Comparison of ENCODE assay signal across 7 mouse cellular contexts in genomic region chr11:69096987-69097900, GRCm38 (mm10). TPM values are rescaled to one million over a fixed set of nuclear protein-coding genes. Genes with fewer than 3 reads are reported as not detected.
A peak's percentile ranks its signal among the peaks of the same experiment; 100 is the strongest.
DNase-seq lines count a peak whose midpoint lies in the region; ATAC-seq and TF ChIP-seq lines count a peak whose summit lies in the region.

No protein-coding gene starts in this region.

- H3K36me3 ChIP-seq in embryonic facial prominence, embryonic 13.5 days = peaks cover 26% of the 10 kb centered on the region
- H3K36me3 ChIP-seq in heart, adult 2 months (ENCODE audit: control insufficient read depth, insufficient read depth, low read length) = peaks cover 9% of the 10 kb centered on the region
- peaks cover 24% of the 10 kb centered on the region for H3K36me3 ChIP-seq in limb, embryonic 13.5 days
- peaks cover 8% of the 10 kb centered on the region; the same call in 1 of the 2 replicates for H3K36me3 ChIP-seq in midbrain, embryonic 15.5 days (replicated peaks)
- peaks cover 15% of the 10 kb centered on the region for H3K36me3 ChIP-seq in spleen, adult 2 months (ENCODE audit: control insufficient read depth, insufficient read depth, low read length)

- peaks cover 54% of the 10 kb centered on the region for H3K4me1 ChIP-seq in embryonic facial prominence, embryonic 13.5 days
- H3K4me1 ChIP-seq in heart, adult 2 months (ENCODE audit: control insufficient read depth, insufficient read depth, low read length) = peaks cover 13% of the 10 kb centered on the region
- H3K4me1 ChIP-seq in limb, embryonic 13.5 days = peaks cover 54% of the 10 kb centered on the region
- H3K4me1 ChIP-seq in midbrain, embryonic 15.5 days = peaks cover 68% of the 10 kb centered on the region
- peaks cover 25% of the 10 kb centered on the region for H3K4me1 ChIP-seq in spleen, adult 2 months (ENCODE audit: control insufficient read depth, insufficient read depth, insufficient read length)

- no peaks in the 10 kb centered on the region for H3K9me3 ChIP-seq in embryonic facial prominence, embryonic 13.5 days
- no peaks in the 10 kb centered on the region for H3K9me3 ChIP-seq in limb, embryonic 13.5 days
- no peaks in the 10 kb centered on the region for H3K9me3 ChIP-seq in midbrain, embryonic 15.5 days

- peak overlapping the region; percentile 67 for H3K4me3 ChIP-seq in embryonic facial prominence, embryonic 13.5 days
- peak overlapping the region; percentile 67 for H3K4me3 ChIP-seq in heart, adult 2 months
- H3K4me3 ChIP-seq in limb, embryonic 13.5 days = peak overlapping the region; percentile 69
- H3K4me3 ChIP-seq in midbrain, embryonic 15.5 days = peak overlapping the region; percentile 26
- peak overlapping the region; percentile 17; the same call in 1 of the 2 replicates for H3K4me3 ChIP-seq in spleen, adult 2 months (ENCODE audit: extremely low read depth, insufficient read depth, insufficient read length)

- peak; percentile 63 for ATAC-seq in embryonic facial prominence, embryonic 13.5 days (ENCODE audit: insufficient number of reproducible peaks, insufficient read depth, low FRiP score, low TSS enrichment, low read depth)
- peak; percentile 34 for ATAC-seq in limb, embryonic 13.5 days (ENCODE audit: low FRiP score, low read depth)
- no peak for ATAC-seq in midbrain, embryonic 15.5 days (replicated peaks)

- WGBS in embryonic facial prominence, embryonic 13.5 days = 3% methylated on average over 29 of the region's 29 CpGs
- WGBS in heart, adult 2 months = under 1% methylated on average over 29 of the region's 29 CpGs
- 3% methylated on average over 29 of the region's 29 CpGs for WGBS in limb, embryonic 13.5 days
- 3% methylated on average over 29 of the region's 29 CpGs for WGBS in midbrain, embryonic 15.5 days
- 4% methylated on average over 29 of the region's 29 CpGs for WGBS in spleen, adult 2 months

- intact Hi-C loops in heart, adult 2 months (cut with DNase I) = loop anchor here (5.0 kb wide), 1 partner anchor 140 kb away; the partner anchor contains the start of gene Arhgef15

- no peaks in the 10 kb centered on the region for H3K27me3 ChIP-seq in embryonic facial prominence, embryonic 13.5 days
- H3K27me3 ChIP-seq in heart, adult 2 months (ENCODE audit: control insufficient read depth, insufficient read depth, low read length) = no peaks in the 10 kb centered on the region
- H3K27me3 ChIP-seq in limb, embryonic 13.5 days = no peaks in the 10 kb centered on the region
- H3K27me3 ChIP-seq in midbrain, embryonic 15.5 days (replicated peaks) = no peaks in the 10 kb centered on the region
- no peaks in the 10 kb centered on the region for H3K27me3 ChIP-seq in spleen, adult 2 months (ENCODE audit: control insufficient read depth, insufficient read depth, low read length)

- no peak for TF ChIP-seq CTCF in heart, adult 2 months (IDR thresholded peaks at IDR 0.05)
- TF ChIP-seq CTCF in spleen, adult 2 months (IDR thresholded peaks at IDR 0.05; ENCODE audit: extremely low read depth, insufficient read depth, insufficient read length, insufficient replicate concordance) = no peak

- TF ChIP-seq EP300 in heart, adult 2 months (IDR thresholded peaks at IDR 0.05; ENCODE audit: insufficient read depth, low read depth, low read length) = peak; percentile 100

- H3K79me2 ChIP-seq in heart, adult 2 months (replicated peaks; ENCODE audit: control insufficient read depth, insufficient read depth, low read length) = peaks cover 2% of the 10 kb centered on the region

- H3K27ac ChIP-seq in embryonic facial prominence, embryonic 13.5 days = peak overlapping the region; percentile 94
- H3K27ac ChIP-seq in heart, adult 2 months = peak overlapping the region; percentile 98
- peak overlapping the region; percentile 92 for H3K27ac ChIP-seq in limb, embryonic 13.5 days
- H3K27ac ChIP-seq in midbrain, embryonic 15.5 days = peak overlapping the region; percentile 78
- H3K27ac ChIP-seq in spleen, adult 2 months (ENCODE audit: insufficient read depth, low read length) = peak overlapping the region; percentile 90

- peak; percentile 100 for DNase-seq in adrenal gland, postnatal 14 days
- peak; percentile 99 to 100 for DNase-seq in heart, adult 2 months
- DNase-seq in kidney, adult 8-10 months = peak; percentile 99
- DNase-seq in spleen, adult 2 months (ENCODE audit: low read depth in 1 of 2, low spot score in 2 of 2) = peak; percentile 70 to 87

- TF ChIP-seq POLR2A in heart, adult 2 months (IDR thresholded peaks at IDR 0.05; ENCODE audit: insufficient read depth, low read depth, low read length) = peak; percentile 90
- TF ChIP-seq POLR2A in spleen, adult 2 months (IDR thresholded peaks at IDR 0.05; ENCODE audit: low read depth, low read length) = peak; percentile 16; the same call in 1 of the 2 replicates

- H3K4me2 ChIP-seq in embryonic facial prominence, embryonic 13.5 days = peak overlapping the region; percentile 98
- peak overlapping the region; percentile 98 for H3K4me2 ChIP-seq in limb, embryonic 13.5 days (replicated peaks)
- H3K4me2 ChIP-seq in midbrain, embryonic 15.5 days = peak overlapping the region; percentile 80

- H3K9ac ChIP-seq in embryonic facial prominence, embryonic 13.5 days = peak overlapping the region; percentile 78
- peak overlapping the region; percentile 71 for H3K9ac ChIP-seq in heart, adult 2 months (ENCODE audit: low read depth, low read length)
- H3K9ac ChIP-seq in limb, embryonic 13.5 days = peak overlapping the region; percentile 58
- peak overlapping the region; percentile 2; the same call in 1 of the 2 replicates for H3K9ac ChIP-seq in midbrain, embryonic 15.5 days

RNA-seq across cellular contexts. Expression of gene Per1, which starts 2.2 kb away (rescaled TPM):
- 116 and 118 TPM in 2 replicates for total RNA-seq in adrenal gland, postnatal 14 days (2021)
- 11.1 and 11.5 TPM in 2 replicates for polyA plus RNA-seq in embryonic facial prominence, embryonic 13.5 days (2015; fragmentation: Nextera tagmentation; extraction: Ambion mirVana)
- 10 to 100 TPM; 44.4 to 79.8 TPM for total RNA-seq in heart, adult 2 months (2021)
- polyA plus RNA-seq in heart, adult 2 months (2012; rRNA removed) = 18.0 and 36.4 TPM in 2 replicates
- polyA plus RNA-seq in limb, embryonic 13.5 days (2015; fragmentation: Nextera tagmentation; extraction: Ambion mirVana) = 9.3 and 12.0 TPM in 2 replicates
- polyA plus RNA-seq in midbrain, embryonic 15.5 days (2015; fragmentation: Nextera tagmentation; extraction: Ambion mirVana) = 11.3 and 12.3 TPM in 2 replicates
- polyA plus RNA-seq in spleen, adult 2 months (2012; rRNA removed) = 23.3 and 25.7 TPM in 2 replicates

RNA-seq across cellular contexts. Expression of gene Vamp2, which starts 9.0 kb away (rescaled TPM):
- 111 and 139 TPM in 2 replicates for total RNA-seq in adrenal gland, postnatal 14 days (2021)
- 91.5 and 101 TPM in 2 replicates for polyA plus RNA-seq in embryonic facial prominence, embryonic 13.5 days (2015; fragmentation: Nextera tagmentation; extraction: Ambion mirVana)
- total RNA-seq in heart, adult 2 months (2021) = 10 to 100 TPM; 63.4 to 70.8 TPM
- polyA plus RNA-seq in heart, adult 2 months (2012; rRNA removed) = 83.0 and 90.0 TPM in 2 replicates
- 82.8 and 88.6 TPM in 2 replicates for polyA plus RNA-seq in limb, embryonic 13.5 days (2015; fragmentation: Nextera tagmentation; extraction: Ambion mirVana)
- polyA plus RNA-seq in midbrain, embryonic 15.5 days (2015; fragmentation: Nextera tagmentation; extraction: Ambion mirVana) = 319 and 333 TPM in 2 replicates
- polyA plus RNA-seq in spleen, adult 2 months (2012; rRNA removed) = 94.2 and 95.7 TPM in 2 replicates

RNA-seq across cellular contexts. Expression of gene Hes7, which starts 23.0 kb away (rescaled TPM):
- total RNA-seq in adrenal gland, postnatal 14 days (2021) = 0.37 TPM in 1 of 2 replicates, not detected in the other
- polyA plus RNA-seq in embryonic facial prominence, embryonic 13.5 days (2015; fragmentation: Nextera tagmentation; extraction: Ambion mirVana) = 0.44 and 0.47 TPM in 2 replicates
- under 1 TPM in 1 of 2 experiments, not detected in 1; 0.11 TPM for total RNA-seq in heart, adult 2 months (2021)
- 0.10 TPM in 1 of 2 replicates, not detected in the other for polyA plus RNA-seq in heart, adult 2 months (2012; rRNA removed)
- polyA plus RNA-seq in limb, embryonic 13.5 days (2015; fragmentation: Nextera tagmentation; extraction: Ambion mirVana) = 0.74 and 1.2 TPM in 2 replicates
- 0.86 and 0.89 TPM in 2 replicates for polyA plus RNA-seq in midbrain, embryonic 15.5 days (2015; fragmentation: Nextera tagmentation; extraction: Ambion mirVana)
- polyA plus RNA-seq in spleen, adult 2 months (2012; rRNA removed) = 0.44 and 0.55 TPM in 2 replicates

RNA-seq across cellular contexts. Expression of gene 9130213A22Rik, which starts 25.1 kb away (rescaled TPM):
- total RNA-seq in adrenal gland, postnatal 14 days (2021) = 0.38 and 0.41 TPM in 2 replicates
- 0.13 and 0.17 TPM in 2 replicates for polyA plus RNA-seq in embryonic facial prominence, embryonic 13.5 days (2015; fragmentation: Nextera tagmentation; extraction: Ambion mirVana)
- total RNA-seq in heart, adult 2 months (2021) = under 1 TPM; 0.21 to 0.23 TPM
- 0.82 and 1.00 TPM in 2 replicates for polyA plus RNA-seq in heart, adult 2 months (2012; rRNA removed)
- polyA plus RNA-seq in limb, embryonic 13.5 days (2015; fragmentation: Nextera tagmentation; extraction: Ambion mirVana) = 0.52 and 0.55 TPM in 2 replicates
- polyA plus RNA-seq in midbrain, embryonic 15.5 days (2015; fragmentation: Nextera tagmentation; extraction: Ambion mirVana) = 0.24 and 0.27 TPM in 2 replicates
- 0.40 and 0.69 TPM in 2 replicates for polyA plus RNA-seq in spleen, adult 2 months (2012; rRNA removed)

RNA-seq across cellular contexts. Expression of gene Tmem107, which starts 26.6 kb away (rescaled TPM):
- 12.0 and 12.3 TPM in 2 replicates for total RNA-seq in adrenal gland, postnatal 14 days (2021)
- 47.2 and 48.2 TPM in 2 replicates for polyA plus RNA-seq in embryonic facial prominence, embryonic 13.5 days (2015; fragmentation: Nextera tagmentation; extraction: Ambion mirVana)
- 1 to 10 TPM; 5.6 to 6.6 TPM for total RNA-seq in heart, adult 2 months (2021)
- 15.9 and 26.1 TPM in 2 replicates for polyA plus RNA-seq in heart, adult 2 months (2012; rRNA removed)
- polyA plus RNA-seq in limb, embryonic 13.5 days (2015; fragmentation: Nextera tagmentation; extraction: Ambion mirVana) = 46.4 and 52.0 TPM in 2 replicates
- polyA plus RNA-seq in midbrain, embryonic 15.5 days (2015; fragmentation: Nextera tagmentation; extraction: Ambion mirVana) = 33.5 and 37.7 TPM in 2 replicates
- 7.0 and 14.6 TPM in 2 replicates for polyA plus RNA-seq in spleen, adult 2 months (2012; rRNA removed)

Comparison
In these comparisons a context has a peak if more than half of its experiments do, and no peak if none do; other contexts are left out.
1. H3K4me3 ChIP-seq: peak in every context shown above with its lines; median percentile 69 in limb, embryonic 13.5 days; 67 in embryonic facial prominence, embryonic 13.5 days; 67 in heart, adult 2 months; 26 in midbrain, embryonic 15.5 days; 17 in spleen, adult 2 months.
2. H3K9ac ChIP-seq: peak in every context shown above with its lines; median percentile 78 in embryonic facial prominence, embryonic 13.5 days; 71 in heart, adult 2 months; 58 in limb, embryonic 13.5 days; 2 in midbrain, embryonic 15.5 days.